Mouse (Mus musculus) ES-Bruce4 (cell line): ENCODE results near the gene Il27ra.

ENCODE experiments used
- CTCF ChIP-seq: IDR thresholded peaks from one replicate; pipeline ENCODE4 v1.8.1; 2011; ENCODE audit warnings: low read depth, low read length
- EP300 ChIP-seq: IDR thresholded peaks from 2 replicates; pipeline ENCODE4 v1.6.1; 2011; ENCODE audit warnings: low read depth, low read length; ENCODE audit not compliant: insufficient read depth
- POLR2A ChIP-seq: IDR thresholded peaks from one replicate; pipeline ENCODE4 v1.8.1; 2011; ENCODE audit warnings: low read length; ENCODE audit not compliant: insufficient read depth

DNA sequence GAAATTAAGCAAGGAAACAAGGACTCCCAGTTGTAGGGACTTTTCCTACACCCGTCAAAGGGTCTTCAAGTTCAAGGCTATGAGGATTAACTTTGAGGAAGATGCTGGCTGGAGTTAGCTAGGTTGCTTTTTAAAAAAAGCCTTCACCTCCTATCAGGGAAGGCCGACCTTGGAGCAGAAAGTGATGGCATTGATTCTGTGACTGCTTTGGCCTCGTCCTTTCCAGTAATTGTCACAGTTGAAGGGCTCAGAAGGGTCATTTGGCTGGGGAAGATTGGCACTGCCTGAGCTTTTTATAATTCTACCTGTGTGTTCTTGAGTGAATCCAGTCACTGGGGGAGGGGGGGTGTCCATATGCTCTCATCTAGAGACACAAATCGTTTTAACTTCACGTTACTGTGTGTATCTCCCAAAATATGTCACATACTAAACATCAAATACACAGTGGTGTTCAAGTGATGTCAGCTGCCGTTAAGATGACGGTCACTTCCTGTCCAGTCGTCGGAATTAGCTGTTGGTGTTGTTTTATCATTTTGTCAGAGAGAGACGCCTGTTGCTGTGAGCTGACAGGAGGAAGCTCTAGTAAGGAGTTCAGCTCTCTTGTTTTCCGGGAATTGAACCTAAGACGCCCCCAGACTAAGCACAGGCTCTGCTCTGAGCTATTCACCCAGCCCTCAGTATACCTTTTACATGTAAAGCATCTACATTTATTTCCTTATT is 26.1 kb upstream of the Il27ra start:
- no peak for TF ChIP-seq CTCF
- TF ChIP-seq POLR2A: no peak
- TF ChIP-seq EP300: no peak
